Mouse (Mus musculus) testis, adult 2 months (tissue): ENCODE data around the gene Krcc1.

Source experiments
- CTCF ChIP-seq: fragments of 200-500 bp; IDR thresholded peaks from 2 replicates; pipeline ENCODE4 v1.5.1; 2012; ENCODE audit warnings: low read depth, mild to moderate bottlenecking, inconsistent platforms, low read length, moderate library complexity; ENCODE audit not compliant: control insufficient read depth, insufficient read depth, insufficient replicate concordance
- POLR2A ChIP-seq: fragments of 200-500 bp; IDR thresholded peaks from 2 replicates; pipeline ENCODE4 v1.6.1; 2012; ENCODE audit warnings: low read depth, mild to moderate bottlenecking, inconsistent platforms, low read length, moderate library complexity; ENCODE audit not compliant: control insufficient read depth

DNA sequence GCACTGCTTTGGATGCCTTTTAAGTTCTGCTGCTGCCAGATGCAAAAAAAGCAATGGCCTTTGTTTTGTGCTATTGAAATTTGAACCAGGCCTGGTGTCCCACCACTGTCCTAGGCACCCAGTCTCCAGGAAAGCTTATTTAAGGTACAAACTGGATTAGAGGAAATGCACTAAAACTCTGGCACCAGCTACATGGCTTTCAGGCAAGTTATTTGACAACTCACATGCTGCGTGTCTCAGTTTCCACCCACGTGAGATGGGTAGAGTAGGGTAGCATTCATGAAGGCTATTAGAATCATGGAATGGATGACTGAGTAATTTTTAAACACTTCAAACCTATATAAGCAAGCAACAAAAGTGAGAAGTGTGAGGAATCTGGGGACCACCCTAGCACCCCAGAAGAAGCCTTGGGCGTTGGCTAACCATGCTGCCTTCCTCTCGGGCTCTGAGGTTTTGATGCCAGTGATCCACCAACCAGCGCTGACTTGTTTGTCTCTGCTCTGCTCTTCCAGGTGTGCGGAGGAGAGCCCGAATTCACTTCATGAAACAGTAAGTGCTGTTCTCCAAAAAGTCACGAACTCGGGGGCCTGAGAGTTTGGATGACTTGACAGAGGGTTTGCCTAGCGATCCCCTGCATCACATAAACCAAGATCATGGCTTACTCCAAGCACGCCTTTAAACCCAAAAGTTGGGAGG is 62.2 kb downstream of the Krcc1 start:
- TF ChIP-seq POLR2A (no peak), CTCF (no peak)
